Mouse (Mus musculus) urinary bladder, postnatal 25 days (tissue): ENCODE results near the gene Vps8.

Experiments
- DNase-seq: peaks from one replicate; pipeline ENCODE4 v3.0.0; 2022; ENCODE audit warnings: low spot score

Vps8 gene

GRCm38 (mm10) chr16:21477074-21477473, 54.2 kb downstream of the Vps8 start:
- DNase-seq: no peak

DNA sequence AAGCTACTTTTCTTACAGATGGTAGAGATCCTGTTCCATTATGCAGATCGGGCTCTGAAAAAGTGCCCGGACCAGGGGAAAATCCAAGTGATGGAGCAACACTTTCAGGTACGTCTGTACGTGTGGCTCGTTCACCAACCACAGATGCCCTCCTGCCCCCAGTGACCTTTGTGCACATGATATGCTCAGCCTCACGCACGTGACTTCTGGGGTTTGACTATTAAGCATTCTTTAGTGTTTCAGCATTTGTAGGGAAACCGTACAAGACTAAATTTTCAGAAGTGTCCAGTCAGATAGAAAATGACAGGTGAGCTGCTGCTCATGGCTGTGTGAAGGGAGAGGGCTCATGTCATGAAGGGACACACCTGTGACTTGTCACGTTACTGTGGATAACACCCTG, 55.5 kb downstream of the Vps8 start:
- no peak for DNase-seq

DNA sequence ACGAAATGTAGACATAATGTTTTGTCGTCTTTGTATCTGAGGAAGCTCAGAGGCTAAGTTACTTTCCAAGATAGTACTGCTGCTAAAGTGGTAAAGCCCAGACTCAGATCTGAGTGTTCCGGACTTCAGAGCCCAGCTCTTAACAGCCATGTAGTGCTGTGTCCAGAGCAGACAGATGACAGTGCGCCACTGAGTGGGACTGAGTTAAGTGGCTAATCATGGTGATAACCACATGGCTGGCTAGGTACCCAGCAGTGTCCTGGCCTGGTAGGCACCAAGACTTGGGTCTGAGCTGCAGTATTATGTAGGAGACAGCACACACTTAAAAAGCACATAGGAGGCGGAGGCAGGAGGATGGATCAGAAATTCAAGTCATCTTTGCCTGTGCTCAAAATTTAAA, 60.9 kb downstream of the Vps8 start:
- DNase-seq: no peak

- no peak for DNase-seq
These were observed 62.8 kb downstream of the Vps8 start for GRCm38 (mm10) chr16:21485716-21486115.

DNA sequence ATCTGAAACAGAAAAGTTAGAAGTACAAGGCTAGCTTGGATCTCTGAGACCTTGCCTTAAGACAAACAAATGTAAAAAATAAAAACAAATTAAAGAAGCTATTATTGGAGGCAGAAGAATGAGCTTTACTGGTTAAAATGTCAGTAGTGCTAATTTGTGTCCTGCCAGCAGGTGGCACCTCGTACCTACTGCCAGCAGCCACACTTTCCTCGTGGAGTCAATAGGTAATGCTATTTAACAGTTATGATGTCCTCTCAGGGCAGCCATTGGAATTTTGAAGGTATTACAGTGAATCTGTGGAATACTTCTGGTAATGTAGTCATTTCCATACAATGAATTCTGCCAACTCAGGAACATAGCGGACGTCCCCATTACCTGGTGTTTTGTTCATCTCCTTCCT, 65.5 kb downstream of the Vps8 start:
- DNase-seq: peak; percentile 33

GRCm38 (mm10) chr16:21492346-21492745, 69.4 kb downstream of the Vps8 start:
- DNase-seq: no peak

DNA sequence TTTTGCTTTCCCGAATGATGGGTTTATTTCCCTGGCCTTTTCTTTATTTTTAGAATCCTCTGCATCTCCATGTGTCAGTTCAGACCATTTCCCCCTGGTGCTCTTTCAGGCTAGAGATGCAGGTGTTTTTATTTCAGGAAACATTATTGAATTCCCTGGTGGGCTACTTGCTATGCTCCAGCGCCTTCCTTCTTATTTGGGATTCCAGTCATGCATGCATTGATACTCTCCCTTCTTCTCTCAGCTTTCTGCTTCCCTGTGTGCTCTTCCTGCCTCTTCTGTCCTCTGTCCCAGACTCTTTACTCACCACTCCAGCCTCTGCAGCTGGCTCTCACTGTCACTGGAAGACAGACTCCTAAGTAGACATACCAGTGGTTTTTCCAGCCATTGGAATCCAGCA, 70.0 kb downstream of the Vps8 start:
- no peak for DNase-seq

- no peak for DNase-seq
These were observed 71.8 kb downstream of the Vps8 start for GRCm38 (mm10) chr16:21494681-21495080.

DNA sequence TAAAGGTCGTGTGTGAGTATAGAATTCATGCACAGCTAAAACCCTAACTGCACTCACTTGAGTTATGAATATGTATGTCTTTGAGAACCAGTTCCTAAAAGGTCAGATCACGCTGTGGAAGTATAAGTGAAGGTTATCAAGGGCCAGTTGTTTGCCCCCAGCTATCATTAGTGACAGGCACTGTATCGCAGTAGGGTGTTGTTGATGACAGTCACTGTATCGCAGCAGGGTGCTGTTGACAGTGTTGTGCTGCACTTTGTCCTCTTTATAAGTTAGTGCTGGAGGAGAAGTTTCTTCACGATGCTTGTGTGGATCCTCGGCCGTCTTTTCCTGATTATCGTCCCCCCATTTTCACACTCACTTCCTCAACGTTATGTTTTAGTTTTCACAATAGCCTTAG, 73.9 kb downstream of the Vps8 start:
- DNase-seq: no peak

DNA sequence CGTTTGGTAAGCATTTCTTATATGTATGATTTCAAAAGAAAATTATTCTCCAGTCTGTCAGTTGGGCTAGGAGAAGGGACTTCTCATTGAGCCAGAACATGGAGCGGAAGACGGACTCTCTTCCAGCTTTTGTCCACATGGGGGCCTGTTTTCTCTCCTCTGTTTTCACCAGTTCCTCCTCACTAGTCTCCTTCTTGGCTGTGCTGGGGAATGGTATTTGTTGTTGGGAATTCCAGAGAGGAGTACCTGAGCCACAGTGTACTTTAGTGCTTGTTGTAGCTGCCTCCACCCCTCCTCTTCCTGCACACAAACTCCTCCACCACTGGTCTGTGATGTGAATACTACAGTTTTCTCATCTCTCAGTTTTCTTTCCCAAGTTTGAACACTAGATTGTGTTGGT, 74.7 kb downstream of the Vps8 start:
- DNase-seq: no peak

DNA sequence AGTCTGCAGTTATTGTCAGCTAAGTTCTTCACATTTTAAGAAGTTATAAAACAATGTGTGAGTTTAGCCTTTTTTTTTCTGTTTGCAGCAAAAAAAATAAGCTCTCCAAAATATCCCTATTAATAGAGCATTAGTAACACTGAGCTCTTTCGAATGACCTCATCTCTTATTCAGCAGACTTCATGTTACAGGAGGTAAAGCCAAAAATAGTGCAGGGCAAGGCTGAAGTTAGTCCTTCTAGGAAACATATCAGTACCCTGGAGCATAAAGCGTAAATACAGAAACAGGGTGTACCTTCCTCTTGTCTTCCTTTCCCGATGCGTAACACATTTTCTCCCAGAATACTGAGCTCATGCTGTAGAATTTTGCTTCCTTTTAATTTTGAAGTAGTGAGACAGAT, 76.1 kb downstream of the Vps8 start:
- no peak for DNase-seq

- DNase-seq: no peak
These were observed 76.7 kb downstream of the Vps8 start for GRCm38 (mm10) chr16:21499656-21500055.

- DNase-seq: no peak
These were observed 95.9 kb downstream of the Vps8 start for GRCm38 (mm10) chr16:21518833-21519232.

DNA sequence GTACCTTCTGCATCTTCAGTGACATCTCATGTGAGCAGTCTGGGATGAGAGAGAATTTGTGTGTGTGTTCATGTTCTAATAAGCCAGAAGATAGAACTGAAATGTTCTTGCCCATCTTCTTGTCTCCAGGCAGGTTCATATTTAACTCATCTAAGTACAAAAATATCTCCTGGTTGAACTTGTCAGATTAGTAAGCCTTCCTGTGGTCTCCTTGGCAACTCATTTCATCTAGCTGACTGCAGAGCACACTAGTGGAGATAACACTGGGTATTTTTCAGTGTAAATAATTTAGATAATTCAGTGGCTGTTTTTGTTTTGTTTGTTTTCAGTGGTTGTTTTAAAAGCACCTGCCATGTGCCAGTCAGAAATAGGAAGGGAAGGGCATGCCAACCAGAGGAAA, 96.9 kb downstream of the Vps8 start:
- no peak for DNase-seq

- no peak for DNase-seq
These were observed 100.8 kb downstream of the Vps8 start for GRCm38 (mm10) chr16:21523738-21524137.

GRCm38 (mm10) chr16:21525376-21525775, 102.5 kb downstream of the Vps8 start:
- no peak for DNase-seq

GRCm38 (mm10) chr16:21527271-21528007, 104.5 kb downstream of the Vps8 start:
- no peak for DNase-seq

DNA sequence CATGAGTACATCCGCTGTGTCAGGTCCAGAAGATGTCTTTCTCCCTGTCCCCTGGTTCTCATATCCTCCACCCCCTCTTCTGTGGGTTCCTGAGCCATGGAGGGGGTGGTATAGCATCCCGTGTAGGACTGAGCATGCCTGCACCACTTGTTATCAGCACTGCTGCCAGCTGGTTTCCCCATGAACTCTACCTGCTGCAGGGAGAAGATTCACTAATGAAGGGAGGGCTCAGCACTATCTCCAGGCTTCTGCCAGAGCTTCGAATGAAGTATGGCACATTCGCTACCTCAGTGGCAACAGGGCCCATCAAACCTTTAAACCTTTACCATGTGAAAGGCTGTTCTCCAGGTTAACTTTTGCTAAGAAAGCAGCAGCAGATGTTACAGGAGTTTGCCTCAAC, 110.6 kb downstream of the Vps8 start:
- no peak for DNase-seq

- no peak for DNase-seq
These were observed 113.5 kb downstream of the Vps8 start for GRCm38 (mm10) chr16:21536240-21537005.

GRCm38 (mm10) chr16:21537312-21537711, 114.4 kb downstream of the Vps8 start:
- no peak for DNase-seq

DNA sequence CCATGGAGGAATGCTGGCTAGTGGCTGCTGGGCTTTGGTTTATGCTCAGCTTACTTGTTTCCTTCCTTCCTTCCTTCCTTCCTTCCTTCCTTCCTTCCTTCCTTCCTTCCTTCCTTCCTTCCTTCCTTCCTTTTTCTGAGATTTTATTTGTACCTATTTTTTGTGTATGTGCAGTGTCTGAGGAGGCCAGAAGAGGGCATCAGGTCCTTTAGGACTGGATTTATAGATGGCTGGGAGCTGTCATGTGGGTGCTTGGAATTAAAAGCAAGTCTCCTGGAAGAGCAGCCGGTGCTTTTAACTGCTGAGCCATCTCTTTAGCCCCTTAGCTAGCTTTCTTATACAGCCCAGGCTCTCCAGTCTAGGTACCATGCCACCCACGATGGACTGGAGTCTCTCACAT, 116.0 kb downstream of the Vps8 start:
- DNase-seq: no peak

GRCm38 (mm10) chr16:21542559-21542958, 119.6 kb downstream of the Vps8 start:
- no peak for DNase-seq

GRCm38 (mm10) chr16:21547446-21547845, 124.5 kb downstream of the Vps8 start:
- DNase-seq: no peak

GRCm38 (mm10) chr16:21549751-21550150, 126.8 kb downstream of the Vps8 start:
- DNase-seq: no peak
